Mouse (Mus musculus) urinary bladder, adult 2 months (tissue): ENCODE measurements around the gene 2200002D01Rik. TPM values are rescaled to one million over a fixed set of nuclear protein-coding genes. Genes with fewer than 3 reads are reported as not detected.

Experiments
- polyA plus RNA-seq: library from polyadenylated mRNA; depleted of rRNA; stranded (reverse); fragments of >200 nt; gene quantifications from 2 replicates; pipeline ENCODE4 v1.2.3, GENCODE M21; 2012; rRNA removed

The 2200002D01Rik gene
- polyA plus RNA-seq, 1 experiment: 144 TPM

Other genes with a start within 250 kb of the 2200002D01Rik start
- 0.15 and 0.21 TPM in 2 replicates for gene Ryr1, start 123.3 kb downstream of the 2200002D01Rik start, polyA plus RNA-seq
- gene Rasgrp4, start 113.6 kb downstream of the 2200002D01Rik start, polyA plus RNA-seq: 5.6 and 6.7 TPM in 2 replicates
- gene Fam98c, start 92.2 kb downstream of the 2200002D01Rik start, polyA plus RNA-seq: 40.5 and 52.7 TPM in 2 replicates
- gene Ggn, start 78.3 kb downstream of the 2200002D01Rik start, polyA plus RNA-seq: 0.69 and 1.1 TPM in 2 replicates
- 15.6 and 18.4 TPM in 2 replicates for gene Spred3, start 78.1 kb downstream of the 2200002D01Rik start, polyA plus RNA-seq
- 171 and 187 TPM in 2 replicates for gene Psmd8, start 67.8 kb downstream of the 2200002D01Rik start, polyA plus RNA-seq
- gene Catsperg1, start 34.4 kb downstream of the 2200002D01Rik start, polyA plus RNA-seq: 4.9 and 6.7 TPM in 2 replicates
- gene Kcnk6, start 16.0 kb downstream of the 2200002D01Rik start, polyA plus RNA-seq: 3.9 and 5.4 TPM in 2 replicates
- gene Yif1b, start 10.1 kb downstream of the 2200002D01Rik start, polyA plus RNA-seq: 43.4 and 45.5 TPM in 2 replicates
- 485 and 505 TPM in 2 replicates for gene Spint2, start 33.4 kb upstream of the 2200002D01Rik start, polyA plus RNA-seq
- gene Ppp1r14a, start 40.8 kb upstream of the 2200002D01Rik start, polyA plus RNA-seq: 303 and 338 TPM in 2 replicates
- 1.3 and 2.8 TPM in 2 replicates for gene Dpf1, start 55.5 kb upstream of the 2200002D01Rik start, polyA plus RNA-seq